Mouse (Mus musculus): ENCODE results near the gene Trak1. TPM values are rescaled to one million over a fixed set of nuclear protein-coding genes. Genes with fewer than 3 reads are reported as not detected.
A peak's percentile ranks its signal among the peaks of the same experiment; 100 is the strongest.

The Trak1 gene
- polyA plus RNA-seq, 1 experiment, result 44.1 TPM

DNA sequence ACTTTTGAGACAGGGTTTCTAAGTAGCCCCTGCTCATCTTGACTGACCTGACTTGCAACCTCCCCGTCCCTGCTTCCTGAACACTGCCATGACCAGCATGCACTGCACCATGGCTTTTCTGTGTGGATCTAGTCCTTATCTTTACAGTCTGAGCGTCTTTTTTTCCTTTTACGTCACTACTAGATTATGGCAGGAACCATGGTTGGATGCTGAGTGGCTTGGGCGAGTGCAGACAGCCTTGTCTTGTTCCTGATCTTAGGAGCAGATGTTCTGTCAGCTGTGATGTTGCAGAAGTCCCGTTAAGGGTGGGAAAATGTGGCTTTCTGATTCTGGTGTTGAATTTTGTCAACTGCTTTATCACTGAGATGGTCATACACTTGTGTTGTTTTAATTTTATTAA lies 34.1 kb downstream of the Trak1 start:
- peaks cover 9% of the 10 kb centered on the region for H3K4me1 ChIP-seq (ENCODE audit: control insufficient read depth, insufficient read depth, low read length)
- no peak overlapping the region for H3K4me3 ChIP-seq (ENCODE audit: low read depth, low read length)
- TF ChIP-seq EP300 (IDR thresholded peaks at IDR 0.05; ENCODE audit: insufficient read depth, low read depth, low read length), result no peak
- TF ChIP-seq CTCF (IDR thresholded peaks at IDR 0.05; ENCODE audit: low read depth, low read length), result no peak
- TF ChIP-seq POLR2A (IDR thresholded peaks at IDR 0.05; ENCODE audit: insufficient read depth, low read length), result no peak
- peak overlapping the region; percentile 98 for H3K27ac ChIP-seq (ENCODE audit: insufficient read depth, low read length)
- no peaks in the 10 kb centered on the region for H3K27me3 ChIP-seq (ENCODE audit: control insufficient read depth, insufficient read depth, low read length, poor library complexity, severe bottlenecking)
- peaks cover 21% of the 10 kb centered on the region for H3K9me3 ChIP-seq (replicated peaks; ENCODE audit: control insufficient read depth, insufficient read depth, low read length, poor library complexity, severe bottlenecking)
- no peak overlapping the region; the same call in 1 of the 2 replicates for H3K9ac ChIP-seq (ENCODE audit: low read depth, poor library complexity, severe bottlenecking)
- peaks cover 4% of the 10 kb centered on the region for H3K36me3 ChIP-seq (ENCODE audit: control insufficient read depth, insufficient read depth, low read length, poor library complexity, severe bottlenecking)

DNA sequence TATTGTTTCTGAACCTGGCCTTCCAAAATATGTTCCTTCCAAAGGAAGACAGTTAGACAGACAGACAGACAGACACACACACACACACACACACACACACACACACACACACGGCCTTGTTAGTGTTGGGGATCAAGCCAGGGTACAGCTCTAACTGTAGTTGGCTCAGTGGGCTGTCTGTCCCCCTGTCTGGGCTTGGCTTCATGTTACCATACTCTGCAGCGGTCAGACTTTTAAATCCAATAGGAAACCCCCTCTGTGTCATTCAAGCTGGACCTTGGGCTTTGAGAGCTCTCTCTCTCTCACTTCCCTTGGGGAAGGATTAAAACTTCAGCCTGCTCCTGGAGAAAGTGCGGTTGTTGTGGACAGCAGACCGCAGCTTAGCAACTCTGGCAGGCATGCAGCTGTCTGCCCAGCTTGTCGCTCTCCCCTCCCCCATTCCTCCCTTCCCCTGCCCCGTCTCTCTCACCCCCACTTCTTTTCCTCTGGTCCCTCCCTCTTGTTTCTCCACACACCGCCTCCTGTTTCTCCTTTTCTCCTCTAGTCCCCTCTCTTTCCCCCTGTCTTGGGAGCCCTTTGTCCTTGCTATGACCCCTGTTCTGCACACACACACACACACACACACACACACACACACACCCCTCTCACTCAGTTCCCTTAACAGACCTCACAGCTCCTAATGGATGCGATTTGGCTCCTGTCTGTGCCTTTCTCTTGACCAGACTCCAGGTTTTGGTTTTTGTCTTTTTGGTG lies 34.8 kb downstream of the Trak1 start:
- TF ChIP-seq EP300 (IDR thresholded peaks at IDR 0.05; ENCODE audit: insufficient read depth, low read depth, low read length) (peak; percentile 91), CTCF (IDR thresholded peaks at IDR 0.05; ENCODE audit: low read depth, low read length) (no peak)
- peaks cover 9% of the 10 kb centered on the region for H3K4me1 ChIP-seq (ENCODE audit: control insufficient read depth, insufficient read depth, low read length)
- H3K27ac ChIP-seq (ENCODE audit: insufficient read depth, low read length), result peak overlapping the region; percentile 98
- H3K36me3 ChIP-seq (ENCODE audit: control insufficient read depth, insufficient read depth, low read length, poor library complexity, severe bottlenecking), result peaks cover 4% of the 10 kb centered on the region
- H3K9me3 ChIP-seq (replicated peaks; ENCODE audit: control insufficient read depth, insufficient read depth, low read length, poor library complexity, severe bottlenecking), result peaks cover 21% of the 10 kb centered on the region
- H3K4me3 ChIP-seq (ENCODE audit: low read depth, low read length), result no peak overlapping the region
- no peaks in the 10 kb centered on the region for H3K27me3 ChIP-seq (ENCODE audit: control insufficient read depth, insufficient read depth, low read length, poor library complexity, severe bottlenecking)
- peak overlapping the region; percentile 17; the same call in 1 of the 2 replicates for H3K9ac ChIP-seq (ENCODE audit: low read depth, poor library complexity, severe bottlenecking)

DNA sequence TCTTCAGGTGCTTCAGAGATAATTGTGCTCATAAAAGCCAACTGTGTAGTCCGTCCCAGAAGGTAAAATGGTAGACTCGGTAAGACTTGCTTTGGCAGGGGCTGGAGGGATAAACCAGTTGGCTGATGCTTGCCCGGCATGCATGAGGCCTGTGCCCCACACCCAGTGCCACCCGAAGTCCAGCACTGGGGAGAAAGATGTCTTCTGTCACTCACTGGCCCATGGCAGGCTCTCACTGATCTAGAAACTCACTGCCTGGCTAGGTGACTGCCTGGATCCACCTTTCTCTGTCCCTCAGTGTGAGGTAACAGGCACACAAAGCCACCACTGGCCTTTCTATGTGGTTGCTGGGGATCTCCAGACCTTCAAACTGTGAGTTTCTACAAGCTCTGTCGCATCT lies 36.3 kb downstream of the Trak1 start:
- TF ChIP-seq EP300 (IDR thresholded peaks at IDR 0.05; ENCODE audit: insufficient read depth, low read depth, low read length), result no peak

DNA sequence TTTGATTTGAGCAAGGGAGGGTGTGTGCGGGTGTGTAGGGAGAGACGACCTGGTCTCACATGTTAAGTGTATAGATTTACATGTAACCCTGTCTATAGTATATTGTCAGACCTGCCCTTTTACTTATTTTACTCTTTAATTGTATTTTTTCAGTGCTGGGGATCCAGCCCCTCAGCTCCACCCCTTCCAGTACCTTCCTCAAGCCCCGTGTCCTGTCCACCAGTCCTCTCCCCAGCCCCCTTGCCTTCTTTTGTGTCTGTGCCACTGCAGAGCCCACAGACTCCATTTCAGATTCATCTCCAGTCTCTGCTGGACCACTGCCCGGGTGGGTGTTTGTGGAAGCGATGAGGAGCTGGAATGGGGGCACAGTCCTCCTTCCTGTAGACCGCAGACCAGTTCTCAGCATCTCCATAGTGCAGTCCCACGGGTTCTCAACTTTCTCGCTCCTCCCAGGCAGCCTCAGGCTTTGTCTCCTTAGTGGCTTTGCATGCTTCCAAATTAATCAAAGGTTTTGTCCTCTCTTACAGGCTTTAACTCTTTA lies 37.1 kb downstream of the Trak1 start:
- Histone ChIP-seq H3K27me3 (ENCODE audit: control insufficient read depth, insufficient read depth, low read length, poor library complexity, severe bottlenecking) (no peaks in the 10 kb centered on the region), H3K36me3 (ENCODE audit: control insufficient read depth, insufficient read depth, low read length, poor library complexity, severe bottlenecking) (peaks cover 4% of the 10 kb centered on the region; the same call in 1 of the 2 replicates), H3K27ac (ENCODE audit: insufficient read depth, low read length) (peak overlapping the region; percentile 88), H3K9me3 (replicated peaks; ENCODE audit: control insufficient read depth, insufficient read depth, low read length, poor library complexity, severe bottlenecking) (peaks cover 10% of the 10 kb centered on the region), H3K4me1 (ENCODE audit: control insufficient read depth, insufficient read depth, low read length) (peaks cover 16% of the 10 kb centered on the region), H3K4me3 (ENCODE audit: low read depth, low read length) (no peak overlapping the region), H3K9ac (ENCODE audit: low read depth, poor library complexity, severe bottlenecking) (peak overlapping the region; percentile 7; the same call in 1 of the 2 replicates)
- no peak for TF ChIP-seq EP300 (IDR thresholded peaks at IDR 0.05; ENCODE audit: insufficient read depth, low read depth, low read length)
- no peak for TF ChIP-seq POLR2A (IDR thresholded peaks at IDR 0.05; ENCODE audit: insufficient read depth, low read length)
- TF ChIP-seq CTCF (IDR thresholded peaks at IDR 0.05; ENCODE audit: low read depth, low read length), result no peak

More for the DNA sequence above, 36.3 kb downstream of the Trak1 start:
- no peak overlapping the region for H3K4me3 ChIP-seq (ENCODE audit: low read depth, low read length)
- no peak overlapping the region for H3K9ac ChIP-seq (ENCODE audit: low read depth, poor library complexity, severe bottlenecking)
- peaks cover 18% of the 10 kb centered on the region for H3K9me3 ChIP-seq (replicated peaks; ENCODE audit: control insufficient read depth, insufficient read depth, low read length, poor library complexity, severe bottlenecking)
- H3K27ac ChIP-seq (ENCODE audit: insufficient read depth, low read length), result peak overlapping the region; percentile 88
- H3K4me1 ChIP-seq (ENCODE audit: control insufficient read depth, insufficient read depth, low read length), result peaks cover 14% of the 10 kb centered on the region
- peaks cover 4% of the 10 kb centered on the region for H3K36me3 ChIP-seq (ENCODE audit: control insufficient read depth, insufficient read depth, low read length, poor library complexity, severe bottlenecking)
- H3K27me3 ChIP-seq (ENCODE audit: control insufficient read depth, insufficient read depth, low read length, poor library complexity, severe bottlenecking), result no peaks in the 10 kb centered on the region

DNA sequence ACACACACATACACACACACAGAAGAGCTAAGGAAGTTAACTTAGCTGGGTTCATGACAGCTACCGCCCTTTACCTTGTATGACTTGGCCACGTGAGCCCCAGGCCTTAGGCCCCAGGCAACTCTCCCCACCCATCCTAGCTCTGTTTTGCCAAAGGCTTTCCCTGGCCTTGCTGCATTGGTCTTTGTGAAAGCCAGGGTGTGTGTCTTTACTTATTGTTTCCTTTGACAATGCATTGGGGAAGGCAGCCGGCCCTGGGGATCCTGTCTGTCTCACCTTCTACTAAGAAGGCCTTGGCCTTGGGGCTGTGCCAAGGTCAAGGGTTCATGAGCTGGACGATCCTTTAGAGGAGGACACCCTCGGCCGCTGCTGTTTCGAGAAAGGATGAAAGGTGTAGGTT lies 38.3 kb downstream of the Trak1 start:
- Histone ChIP-seq H3K27me3 (ENCODE audit: control insufficient read depth, insufficient read depth, low read length, poor library complexity, severe bottlenecking) (no peaks in the 10 kb centered on the region), H3K36me3 (ENCODE audit: control insufficient read depth, insufficient read depth, low read length, poor library complexity, severe bottlenecking) (no peaks in the 10 kb centered on the region), H3K9ac (ENCODE audit: low read depth, poor library complexity, severe bottlenecking) (peak overlapping the region; percentile 60; the same call in 1 of the 2 replicates), H3K9me3 (replicated peaks; ENCODE audit: control insufficient read depth, insufficient read depth, low read length, poor library complexity, severe bottlenecking) (no peaks in the 10 kb centered on the region), H3K4me3 (ENCODE audit: low read depth, low read length) (0 out of 2 replicates have a peak overlapping the region, but pooled peaks have one; percentile 17), H3K4me1 (ENCODE audit: control insufficient read depth, insufficient read depth, low read length) (peaks cover 16% of the 10 kb centered on the region), H3K27ac (ENCODE audit: insufficient read depth, low read length) (peak overlapping the region; percentile 93)
- TF ChIP-seq EP300 (IDR thresholded peaks at IDR 0.05; ENCODE audit: insufficient read depth, low read depth, low read length) (peak; percentile 99), CTCF (IDR thresholded peaks at IDR 0.05; ENCODE audit: low read depth, low read length) (no peak)

DNA sequence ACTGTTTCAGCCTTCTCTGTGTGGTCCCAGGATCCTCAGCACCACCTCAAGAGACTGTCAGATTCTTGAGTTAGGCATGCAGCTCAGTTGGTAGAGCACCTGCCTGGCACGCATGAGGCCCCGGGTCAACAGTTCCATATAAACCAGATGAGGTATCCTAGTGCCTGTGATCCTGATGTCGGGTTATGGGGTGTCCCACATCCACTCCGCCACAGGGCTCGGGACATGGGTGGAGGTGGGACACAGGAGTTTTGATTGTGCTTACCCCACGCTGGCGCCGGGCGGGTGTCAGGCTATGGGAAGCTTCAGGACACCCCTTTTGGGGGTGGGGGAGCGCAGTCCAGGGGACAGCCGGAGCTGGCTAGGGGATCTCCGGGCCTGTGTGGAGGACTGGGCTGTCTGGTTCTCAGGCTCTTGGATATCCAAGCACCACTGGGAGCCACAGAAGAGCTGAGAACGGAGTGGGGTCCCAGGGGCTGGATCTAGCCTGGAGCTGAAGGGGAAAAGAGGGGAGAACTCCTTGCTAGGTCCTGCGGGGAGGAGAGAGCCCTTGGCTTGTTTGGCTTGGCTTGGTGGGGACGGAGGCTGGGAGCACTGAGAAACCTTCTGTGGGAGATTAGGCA lies 39.1 kb downstream of the Trak1 start:
- no peak for TF ChIP-seq POLR2A (IDR thresholded peaks at IDR 0.05; ENCODE audit: insufficient read depth, low read length)
- no peak for TF ChIP-seq EP300 (IDR thresholded peaks at IDR 0.05; ENCODE audit: insufficient read depth, low read depth, low read length)
- TF ChIP-seq CTCF (IDR thresholded peaks at IDR 0.05; ENCODE audit: low read depth, low read length), result no peak
- no peaks in the 10 kb centered on the region for H3K36me3 ChIP-seq (ENCODE audit: control insufficient read depth, insufficient read depth, low read length, poor library complexity, severe bottlenecking)
- no peaks in the 10 kb centered on the region for H3K9me3 ChIP-seq (replicated peaks; ENCODE audit: control insufficient read depth, insufficient read depth, low read length, poor library complexity, severe bottlenecking)
- peak overlapping the region; percentile 60 for H3K9ac ChIP-seq (ENCODE audit: low read depth, poor library complexity, severe bottlenecking)
- H3K27ac ChIP-seq (ENCODE audit: insufficient read depth, low read length), result peak overlapping the region; percentile 93
- peak overlapping the region; percentile 26 for H3K4me3 ChIP-seq (ENCODE audit: low read depth, low read length)
- H3K27me3 ChIP-seq (ENCODE audit: control insufficient read depth, insufficient read depth, low read length, poor library complexity, severe bottlenecking), result no peaks in the 10 kb centered on the region
- peaks cover 16% of the 10 kb centered on the region for H3K4me1 ChIP-seq (ENCODE audit: control insufficient read depth, insufficient read depth, low read length)

Measured in ES-Bruce4 (cell line).